Mouse (Mus musculus) adrenal gland (tissue): ENCODE measurements at regions not wholly inside any gene's neighbourhood (a gene's known extent, or its start where the extent isn't known, plus 50 kb on each side); places are given as distances from the start of the nearest gene placed in this dataset.

Experiments used
- intact Hi-C: fragments of 180-260 bp; cut with DNase I; formaldehyde crosslinking; loops from one replicate; pipeline ENCODE4 v1.15.1; 2025

DNA sequence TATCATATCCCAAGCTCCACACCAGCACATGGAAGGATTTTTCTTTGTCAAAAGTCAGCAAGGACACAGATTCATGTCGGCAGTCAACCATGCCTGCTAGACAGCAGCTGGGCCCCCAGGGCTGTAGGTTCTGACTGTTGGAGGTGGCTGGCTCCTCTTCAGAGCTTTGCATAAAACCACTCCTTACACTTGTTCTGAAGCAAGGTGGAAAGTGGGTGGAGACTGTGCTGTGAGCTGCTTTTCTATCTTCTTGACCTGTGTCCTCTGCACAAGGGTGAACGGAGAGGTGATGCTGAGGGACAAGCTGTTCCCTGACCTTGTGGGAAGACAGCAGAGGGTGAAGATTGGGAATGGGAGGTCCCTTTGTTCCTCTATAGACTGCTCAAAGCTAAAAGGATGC, 185.2 kb downstream of the Cmpk2 start:
- intact Hi-C loops, result no loop called here

DNA sequence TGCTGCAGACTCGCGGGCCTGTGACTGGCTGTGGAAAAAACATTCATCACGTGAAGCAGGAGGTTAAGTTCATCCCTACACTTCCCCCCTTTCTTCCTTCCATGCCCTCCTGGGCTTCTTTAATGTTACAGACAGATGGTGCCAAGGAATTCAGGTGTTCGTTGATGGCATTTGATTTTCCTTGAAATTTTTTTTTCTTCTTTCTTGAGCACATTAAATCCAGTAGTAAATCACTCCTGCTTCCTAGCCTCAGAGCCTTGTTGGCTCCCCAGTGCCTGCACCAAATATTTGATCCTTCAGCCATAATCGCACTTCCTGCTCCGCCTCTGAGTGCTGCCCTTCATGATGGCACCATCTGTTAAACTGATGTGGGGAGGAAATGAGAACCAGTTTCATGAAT, 184.8 kb downstream of the Cmpk2 start:
- intact Hi-C loops, result no loop called here

DNA sequence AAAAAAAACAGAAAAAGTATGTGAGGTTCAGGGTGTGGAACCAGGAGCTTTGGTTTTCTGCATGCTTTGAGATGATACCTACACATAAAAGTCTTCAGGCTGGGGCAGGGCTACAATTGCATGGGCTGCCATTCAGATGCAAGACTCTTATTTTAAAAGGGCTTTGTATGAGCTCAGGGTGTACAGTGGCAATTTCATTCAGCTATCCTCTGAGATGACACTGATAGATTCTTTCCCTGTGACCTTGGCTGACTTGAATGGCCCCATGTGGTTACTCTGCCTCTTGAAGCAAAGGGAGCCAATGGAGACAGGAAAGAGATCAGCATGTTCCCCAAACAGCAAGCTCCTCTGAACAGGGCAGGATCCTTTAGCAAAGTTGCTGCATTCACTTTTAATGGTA, 177.1 kb downstream of the Cmpk2 start:
- intact Hi-C loops, result no loop called here

DNA sequence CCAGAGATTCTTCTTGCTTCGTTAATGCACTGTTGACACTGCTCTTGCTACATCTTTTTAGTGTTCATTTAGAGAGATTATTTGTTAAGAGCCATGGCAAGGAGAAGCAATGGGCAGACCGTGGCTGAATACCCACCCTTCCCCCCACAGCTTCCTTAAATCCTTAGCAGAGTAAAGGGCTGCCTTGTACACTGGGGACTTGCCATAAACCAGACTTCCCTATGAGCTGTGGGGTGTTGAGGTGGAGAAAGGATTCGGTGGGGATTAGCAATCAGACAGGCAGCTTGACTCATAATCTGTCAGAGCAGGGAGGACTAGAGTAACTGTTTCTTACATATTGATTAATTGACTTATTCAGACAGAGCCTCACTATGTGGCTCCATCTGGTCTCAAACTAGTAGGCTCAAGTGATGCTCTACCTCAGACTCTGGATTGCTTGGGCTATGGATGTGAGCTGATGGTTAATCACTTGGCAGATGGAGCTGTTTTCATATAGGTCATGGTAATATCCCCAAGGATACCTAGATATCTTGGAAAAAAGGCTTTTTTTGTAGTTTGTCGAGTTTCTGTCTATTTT, 166.7 kb downstream of the Cmpk2 start:
- intact Hi-C loops, result no loop called here

DNA sequence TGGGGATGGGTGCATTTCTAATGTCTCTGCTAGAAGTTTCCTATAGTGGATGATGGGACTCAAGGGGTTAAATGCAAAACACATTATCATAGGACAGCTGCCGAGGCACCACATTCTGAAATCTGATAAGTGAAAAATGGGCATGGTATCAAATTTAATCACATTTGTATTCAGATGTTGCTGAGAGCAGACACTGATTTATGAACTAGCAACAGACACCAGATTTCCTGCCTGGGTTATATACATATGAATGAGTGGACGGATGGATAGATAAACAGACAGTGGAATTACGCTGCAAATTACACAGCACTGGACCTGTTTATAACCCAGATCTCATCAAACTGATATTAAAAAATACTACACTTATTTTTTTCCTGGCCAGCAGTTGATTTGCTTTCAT, 166.2 kb downstream of the Cmpk2 start:
- intact Hi-C loops, result no loop called here

DNA sequence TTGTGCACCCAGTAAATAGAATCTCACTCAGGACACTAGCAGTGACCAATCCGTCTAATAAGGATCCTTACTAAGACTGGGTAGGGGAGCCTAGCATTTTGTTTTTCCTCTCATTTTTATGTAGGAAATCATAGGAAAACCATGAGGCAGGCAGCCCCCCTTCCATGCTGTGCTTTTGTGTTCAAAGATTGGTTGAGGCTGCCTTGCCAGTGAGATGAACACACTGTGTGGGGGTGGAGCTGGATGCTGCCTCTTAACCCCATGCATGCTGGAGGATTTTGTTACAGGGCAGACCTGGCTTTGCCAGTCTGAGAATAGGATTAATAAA, 162.8 kb downstream of the Cmpk2 start:
- intact Hi-C loops, result no loop called here

DNA sequence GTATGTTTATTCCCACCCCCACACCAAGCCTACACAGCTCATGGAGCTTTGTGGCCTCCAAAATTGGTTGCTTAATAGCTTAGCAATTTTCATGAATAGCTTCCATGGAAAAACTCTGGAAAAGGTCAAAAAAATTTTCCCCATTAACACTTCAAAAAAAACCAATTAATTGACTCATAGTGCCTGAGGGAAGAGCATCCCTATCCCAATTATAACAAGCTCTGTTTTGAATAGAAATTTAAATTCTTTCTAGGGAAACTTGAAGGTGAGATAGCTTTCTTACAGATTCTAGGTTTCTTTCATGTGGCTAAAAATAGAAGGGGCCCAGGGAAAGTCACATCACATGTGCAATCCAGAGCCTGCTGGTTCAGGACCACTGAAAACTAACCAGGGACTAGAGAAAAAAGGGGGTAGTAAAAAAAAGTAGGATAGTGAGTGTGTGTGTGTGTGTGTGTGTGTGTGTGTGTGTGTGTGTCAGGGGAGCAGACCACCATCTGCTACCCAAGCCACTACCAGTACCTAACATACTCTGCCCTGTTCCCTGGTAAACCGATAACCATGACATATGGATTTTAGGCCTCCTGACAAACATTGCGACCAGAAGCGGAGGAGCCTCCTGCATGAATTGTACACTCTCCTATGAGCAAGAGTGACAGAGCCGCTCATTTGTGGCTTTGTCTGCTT, 162.2 kb downstream of the Cmpk2 start:
- intact Hi-C loops, result no loop called here

DNA sequence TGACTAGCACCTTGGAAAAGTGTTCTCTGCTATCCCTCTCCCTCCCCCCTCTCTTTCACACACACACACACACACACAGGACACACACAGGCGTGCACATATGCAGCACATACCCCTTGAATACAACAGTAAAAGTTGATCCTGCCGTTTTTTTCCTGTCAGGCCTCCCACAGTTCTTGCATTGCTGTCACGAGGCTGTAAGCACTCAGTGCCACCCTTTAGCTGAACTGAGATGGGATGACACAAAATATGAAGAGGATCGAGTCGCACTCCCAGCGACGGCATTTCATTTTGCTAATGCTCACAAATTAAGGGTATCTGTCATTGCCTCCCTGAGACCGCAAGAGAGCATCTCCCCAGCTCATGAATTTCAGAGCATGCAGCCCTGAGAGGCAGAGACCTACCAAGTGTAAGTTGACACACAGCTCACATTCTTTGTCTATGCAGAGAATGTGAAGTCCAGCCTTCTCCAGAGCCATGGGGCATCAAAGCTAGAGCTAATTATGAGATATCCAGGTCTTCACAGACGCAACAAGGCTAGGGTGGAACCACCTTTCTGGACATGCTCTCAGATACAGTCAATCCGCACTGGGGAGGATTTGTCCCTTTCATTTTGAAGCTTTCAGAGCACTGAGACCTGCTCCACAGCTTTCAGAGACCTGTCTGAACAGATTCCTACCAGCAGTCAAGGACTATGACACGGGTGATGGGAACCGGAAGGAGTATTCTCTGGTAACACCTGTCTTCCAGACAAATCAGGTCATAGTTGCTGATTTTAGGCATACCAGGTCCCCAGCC, 152.3 kb downstream of the Cmpk2 start:
- intact Hi-C loops, result no loop called here

DNA sequence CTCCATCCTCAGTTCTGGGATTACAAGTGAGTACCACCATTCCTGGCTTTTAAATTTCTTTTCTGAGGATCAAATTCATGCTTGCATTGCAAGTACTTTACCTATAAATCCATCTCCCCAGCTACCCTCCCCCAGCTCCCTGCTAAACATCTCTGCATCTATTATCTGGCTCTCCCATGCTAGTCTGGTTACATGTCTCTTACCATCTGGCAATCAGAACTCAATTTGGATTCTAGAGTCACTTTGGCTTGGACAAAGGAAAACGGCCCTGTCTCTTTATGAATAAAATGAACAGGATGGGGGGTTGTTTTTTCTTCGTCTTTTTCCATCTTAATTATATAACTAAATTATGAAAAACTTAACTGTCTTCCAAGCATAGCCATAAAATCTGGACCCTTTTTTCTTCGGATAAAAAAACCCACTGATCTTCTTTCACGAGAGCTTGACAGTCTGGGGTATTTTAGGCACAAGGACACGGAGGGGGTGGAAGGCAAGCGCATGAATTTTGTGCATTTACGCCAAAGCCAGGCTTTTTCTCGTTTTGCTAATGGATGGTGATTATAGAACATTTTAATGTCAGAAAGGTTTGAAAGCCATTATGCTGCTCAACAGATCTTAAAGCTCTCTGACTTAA, 151.6 kb downstream of the Cmpk2 start:
- intact Hi-C loops, result no loop called here

DNA sequence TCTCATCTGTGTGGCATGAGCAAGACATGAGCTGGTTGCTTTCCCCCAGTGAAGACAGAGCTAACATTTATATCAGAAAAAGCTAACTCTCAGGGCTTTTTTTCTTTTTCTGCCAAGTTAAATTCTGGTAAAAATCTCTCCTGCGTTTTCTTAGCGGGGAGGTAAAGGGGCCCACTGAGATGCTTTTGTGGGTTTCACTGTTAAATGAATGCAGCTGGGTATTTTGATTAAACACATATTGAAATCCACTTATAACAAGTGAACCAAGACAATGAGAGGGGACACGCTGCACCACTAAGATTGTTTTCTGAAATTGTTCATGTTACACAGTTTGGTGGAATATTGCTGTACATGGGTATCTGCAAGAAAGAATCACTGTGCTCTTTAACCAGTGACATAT, 149.0 kb downstream of the Cmpk2 start:
- intact Hi-C loops, result no loop called here

DNA sequence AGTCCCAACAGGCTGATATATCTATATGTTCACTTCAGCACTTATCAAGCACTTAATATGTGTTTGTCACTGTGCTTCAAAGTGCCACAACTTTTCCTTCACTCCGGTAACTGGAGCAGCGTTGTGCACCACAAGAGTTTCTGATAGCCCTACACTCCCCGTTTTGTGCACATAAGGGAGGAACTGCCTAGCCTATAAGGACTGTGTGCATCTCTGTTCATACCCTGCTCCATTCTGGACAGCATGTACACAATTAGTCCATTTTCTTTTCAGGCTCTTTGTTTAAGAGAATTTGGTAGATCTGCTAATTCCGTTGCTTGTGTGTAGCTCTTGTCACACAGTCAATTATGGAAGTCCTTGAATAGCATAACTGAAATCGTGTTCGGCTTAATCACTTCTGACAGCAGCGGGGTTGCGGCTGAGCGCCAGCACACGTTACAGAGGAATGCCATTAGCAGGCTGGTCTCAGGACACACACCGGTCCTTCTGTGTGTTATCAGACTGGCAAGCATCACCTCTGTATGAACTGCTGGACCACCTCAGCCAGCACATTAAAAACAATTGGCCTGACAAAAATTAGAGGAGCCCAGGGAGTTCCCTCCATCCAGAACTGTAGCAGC, 144.2 kb downstream of the Cmpk2 start:
- intact Hi-C loops, result no loop called here

DNA sequence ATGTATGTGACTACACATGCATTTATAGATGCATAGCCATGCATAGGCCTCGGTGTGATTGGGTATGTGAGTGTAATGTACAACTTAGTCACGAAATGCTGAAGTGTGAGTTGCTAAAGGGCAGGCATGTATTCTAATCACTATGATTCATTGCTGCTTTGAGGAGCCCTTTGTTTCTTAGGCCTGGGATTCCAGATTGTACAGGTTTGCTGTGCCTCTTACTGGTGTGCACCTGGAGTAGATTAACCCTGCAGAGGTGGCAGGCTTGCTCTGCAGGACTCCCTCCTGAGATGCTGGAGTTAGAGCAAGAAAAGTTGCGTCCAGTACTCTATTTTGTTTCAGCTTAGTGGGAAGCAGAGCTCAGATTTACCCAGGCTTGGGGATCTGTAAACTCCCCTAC, 141.1 kb downstream of the Cmpk2 start:
- intact Hi-C loops, result no loop called here

DNA sequence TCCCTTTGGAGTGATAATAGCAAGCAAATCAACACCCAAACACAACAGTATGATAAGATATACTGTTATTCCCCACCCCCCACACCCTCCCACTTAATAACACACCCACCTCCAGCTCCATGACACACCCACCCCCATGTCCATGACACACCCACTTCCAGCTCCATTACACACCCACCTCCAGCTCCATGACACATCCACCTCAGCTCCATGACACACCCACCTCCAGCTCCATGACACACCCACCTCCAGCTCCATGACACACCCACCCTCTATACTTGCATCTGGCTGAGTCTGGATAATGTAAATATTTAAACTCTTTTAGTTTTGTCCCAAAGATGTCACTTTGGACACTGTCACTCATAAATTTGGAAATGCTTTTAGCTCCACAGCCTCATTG, 129.5 kb downstream of the Cmpk2 start:
- intact Hi-C loops, result no loop called here

DNA sequence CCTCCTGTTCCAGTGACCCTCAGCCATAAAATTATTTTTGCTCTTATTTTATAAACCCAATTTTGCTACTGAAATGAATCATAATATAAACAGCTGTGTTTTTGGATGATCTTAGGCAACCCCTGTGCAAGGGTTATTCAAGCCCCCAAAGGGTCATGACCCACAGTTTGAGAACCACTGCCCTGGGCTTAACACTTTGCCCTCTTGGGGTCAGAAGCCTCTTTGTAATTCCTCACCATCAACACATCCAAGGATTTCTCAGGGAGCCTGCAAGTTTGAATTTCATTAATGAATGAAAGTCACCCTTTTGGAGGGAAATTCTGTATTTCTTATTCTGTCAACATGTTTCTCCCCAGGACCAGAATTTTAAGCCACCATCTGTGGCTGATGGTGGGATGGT, 123.1 kb downstream of the Cmpk2 start:
- intact Hi-C loops, result no loop called here

DNA sequence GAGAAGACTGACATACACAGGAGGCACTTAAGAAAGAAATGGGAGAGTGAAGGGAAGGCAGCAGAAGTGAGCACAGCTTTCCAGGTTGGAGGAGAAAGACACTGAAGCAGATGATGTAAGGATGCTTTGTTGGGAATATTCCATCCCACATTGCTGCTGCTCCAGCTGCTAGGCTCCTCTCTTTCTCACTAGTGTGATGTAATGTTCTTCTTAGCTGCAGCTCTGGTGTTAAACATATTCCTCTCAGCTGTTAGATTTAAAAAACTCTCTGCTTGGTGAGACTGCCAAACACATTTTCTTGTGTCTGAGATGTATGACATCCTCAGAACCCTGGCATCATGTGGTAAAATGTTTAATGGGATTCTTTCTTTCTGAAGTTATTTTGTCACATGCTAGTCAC, 120.1 kb downstream of the Cmpk2 start:
- intact Hi-C loops, result no loop called here

DNA sequence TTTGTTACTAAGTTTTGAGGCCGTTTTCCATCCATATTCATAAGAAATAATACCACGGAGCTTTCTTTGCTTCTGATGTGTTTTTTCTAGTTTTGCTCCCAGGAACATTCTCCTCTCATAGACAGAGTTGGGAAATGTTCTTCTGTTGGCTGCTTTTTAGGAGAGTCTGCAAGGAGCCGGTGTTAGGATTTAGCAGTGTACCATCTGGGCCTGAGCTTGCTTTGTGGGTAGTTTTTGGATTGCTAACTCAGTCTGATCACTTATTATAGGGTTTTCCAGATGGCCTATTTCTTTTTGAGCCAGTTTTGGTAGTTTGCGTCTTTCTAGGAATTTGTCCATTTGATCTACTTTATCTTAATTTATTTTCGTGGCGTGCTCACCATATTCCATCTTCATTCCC, 108.4 kb downstream of the Cmpk2 start:
- intact Hi-C loops, result no loop called here

DNA sequence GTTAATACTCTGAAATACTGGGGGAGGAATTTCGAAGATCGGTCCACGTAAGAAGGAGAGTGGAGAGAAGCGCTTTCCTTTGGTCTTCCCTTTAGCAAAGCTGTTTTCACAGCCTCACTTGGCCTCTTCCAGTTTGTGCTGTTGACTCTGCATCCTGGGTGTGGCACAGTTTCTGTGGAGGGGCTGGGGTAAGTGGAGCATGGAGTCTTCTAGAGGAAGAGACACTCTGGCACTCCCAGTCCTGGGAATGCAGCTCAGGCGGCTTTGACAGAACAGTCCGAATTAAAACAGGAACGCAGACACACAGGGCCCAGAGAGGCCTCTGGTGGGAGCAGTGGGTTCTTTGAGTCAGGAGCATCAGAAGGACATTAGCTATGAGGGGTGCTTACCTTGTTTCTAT, 102.6 kb downstream of the Cmpk2 start:
- intact Hi-C loops, result no loop called here

DNA sequence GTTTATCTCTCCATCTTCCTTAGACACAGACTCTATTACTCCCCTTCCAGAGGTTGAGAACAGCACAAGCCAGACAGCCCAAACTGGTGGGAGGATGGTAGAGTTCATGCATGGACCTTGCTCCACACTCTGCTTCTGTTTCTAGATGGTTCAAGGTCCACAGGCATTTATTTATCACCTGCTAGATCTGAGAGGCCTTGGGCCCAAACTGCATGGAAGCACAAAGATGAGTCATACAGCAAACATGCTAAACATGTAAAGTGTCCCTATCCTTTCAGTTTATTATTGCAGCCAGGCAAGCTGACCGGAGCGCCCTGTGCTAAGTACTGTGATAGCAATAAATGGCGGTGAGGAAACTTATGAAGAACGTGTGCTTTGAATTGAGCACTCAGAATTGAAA, 98.4 kb downstream of the Cmpk2 start:
- intact Hi-C loops, result no loop called here

DNA sequence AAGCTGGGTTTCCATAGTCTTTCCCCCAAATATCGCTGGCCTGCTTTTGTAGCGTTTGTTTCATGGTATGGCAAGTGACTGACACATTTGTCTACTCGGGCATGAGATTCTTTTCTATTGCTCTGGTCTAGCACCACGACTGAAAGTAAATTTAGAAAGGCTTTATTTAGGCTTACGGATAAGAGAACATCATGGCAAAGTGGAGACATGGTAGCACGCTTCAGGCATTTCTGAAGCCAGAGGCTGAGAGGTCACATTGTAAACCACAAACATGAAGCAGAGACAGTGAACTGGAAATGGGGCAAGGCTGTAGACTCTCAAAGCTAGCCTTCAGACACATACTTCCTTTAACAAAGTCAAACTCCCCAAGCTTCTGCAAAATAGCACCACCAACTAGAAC, 93.9 kb downstream of the Cmpk2 start:
- intact Hi-C loops, result no loop called here

DNA sequence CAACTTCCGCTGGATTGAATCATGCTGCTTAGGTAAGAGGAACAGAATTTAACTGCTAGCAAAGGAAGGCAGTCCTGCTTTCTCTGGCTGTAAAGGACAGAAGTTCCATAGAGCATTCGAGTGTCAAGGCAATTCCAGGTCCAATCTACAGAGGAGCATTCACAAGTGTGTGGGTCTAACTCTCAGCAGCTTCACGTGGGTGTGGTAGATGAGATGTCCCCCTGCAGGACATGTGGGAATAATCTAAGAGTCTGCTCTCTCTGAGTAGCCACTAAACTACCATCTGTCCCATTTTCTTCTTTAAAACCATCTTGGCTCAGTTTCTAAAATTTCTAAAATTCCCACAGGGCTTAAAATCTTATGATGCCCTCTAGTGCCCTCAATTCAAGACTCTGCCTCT, 90.6 kb downstream of the Cmpk2 start:
- intact Hi-C loops, result no loop called here

DNA sequence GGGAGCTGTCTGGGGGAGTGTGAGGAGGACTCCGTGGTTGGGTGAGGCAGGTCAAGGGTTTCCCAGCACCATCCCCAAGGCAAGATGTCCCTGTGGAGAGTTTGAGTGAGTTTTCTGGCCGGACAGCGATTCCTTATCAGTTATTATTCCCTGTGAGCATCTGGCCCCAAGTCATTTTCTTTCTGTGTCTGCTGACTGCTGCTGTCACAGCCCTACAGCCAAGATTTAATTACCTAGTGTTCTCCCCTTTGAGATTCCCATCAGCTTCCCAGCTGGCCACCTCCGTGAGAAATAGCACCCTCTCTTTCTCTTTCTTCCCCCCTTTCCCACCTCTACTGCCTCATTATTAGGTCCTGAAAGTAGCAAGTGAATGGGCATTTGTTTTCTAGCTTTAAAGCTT, 88.4 kb downstream of the Cmpk2 start:
- intact Hi-C loops, result no loop called here
